Mouse (Mus musculus) CH12.LX (cell line): ENCODE measurements at regions not wholly inside any gene's neighbourhood (a gene's known extent, or its start where the extent isn't known, plus 50 kb on each side); places are given as distances from the start of the nearest gene placed in this dataset.

Experiments
- DNase-seq: peaks from one replicate; pipeline ENCODE4 v3.0.0-alpha.2; 2013; ENCODE audit errors: extremely low read depth
- H3K27ac ChIP-seq: 2 replicates; pipeline ENCODE4 v1.5.1; 2012; ENCODE audit warnings: low read depth, mild to moderate bottlenecking, control low read depth, moderate library complexity; ENCODE audit not compliant: insufficient read depth
- H3K27me3 ChIP-seq: replicated peaks from 2 replicates; pipeline ENCODE3; 2012; ENCODE audit warnings: inconsistent platforms
- H3K36me3 ChIP-seq, 2 experiments: replicated peaks in 1 of 2; 2 replicates each; pipeline versions ENCODE3 to v1.6.1; 2012; ENCODE audit warnings: inconsistent platforms in 1 of 2, low read length in 1 of 2, mild to moderate bottlenecking in 1 of 2, mixed read lengths in 1 of 2, moderate library complexity in 1 of 2; ENCODE audit not compliant: control insufficient read depth in 1 of 2, insufficient read depth in 1 of 2
- H3K4me1 ChIP-seq, 2 experiments: 2 replicates each; pipeline ENCODE4 v1.6.1; 2012; ENCODE audit warnings: inconsistent platforms in 1 of 2, moderate library complexity in 1 of 2; ENCODE audit not compliant: insufficient read depth in 2 of 2, control insufficient read depth in 1 of 2
- H3K4me2 ChIP-seq: 2 replicates; pipeline ENCODE4 v1.6.1; 2012; ENCODE audit warnings: low read depth, mild to moderate bottlenecking, control low read depth; ENCODE audit not compliant: poor library complexity, insufficient read depth, severe bottlenecking
- H3K4me3 ChIP-seq, 3 experiments: fragments of 150-350 bp in 1 of 3; sonication (generic) in 1 of 3; replicated peaks in 1 of 3; 2 replicates each; pipeline versions ENCODE3 to v1.5.1; 2011 to 2012; ENCODE audit warnings: low read depth in 2 of 3, low read length in 2 of 3, mild to moderate bottlenecking in 2 of 3, moderate library complexity in 2 of 3, control low read depth in 1 of 3, improper control_type of control experiment in 1 of 3, inconsistent platforms in 1 of 3, mixed read lengths in 1 of 3; ENCODE audit not compliant: poor library complexity in 1 of 3
- H3K79me2 ChIP-seq: replicated peaks from 2 replicates; pipeline ENCODE4 v1.6.1; 2012; ENCODE audit warnings: mild to moderate bottlenecking, moderate library complexity; ENCODE audit not compliant: control insufficient read depth, poor library complexity, insufficient read depth, severe bottlenecking; ENCODE audit errors: extremely low read depth
- H3K9ac ChIP-seq: 2 replicates; pipeline ENCODE4 v1.6.1; 2012; ENCODE audit warnings: low read depth, mild to moderate bottlenecking, control low read depth, moderate library complexity; ENCODE audit not compliant: insufficient read depth
- H3K9me3 ChIP-seq: replicated peaks from 2 replicates; pipeline ENCODE3; 2012; ENCODE audit warnings: low read length, inconsistent platforms, mixed read lengths
- BHLHE40 ChIP-seq: IDR thresholded peaks from 2 replicates; pipeline ENCODE4 v1.6.1; 2011; ENCODE audit warnings: mild to moderate bottlenecking, low read depth, low read length, improper control_type of control experiment
- CHD1 ChIP-seq: IDR thresholded peaks from 2 replicates; pipeline ENCODE4 v1.6.1; 2012; ENCODE audit warnings: low read depth, low read length, improper control_type of control experiment, inconsistent platforms
- CHD2 ChIP-seq: IDR thresholded peaks from 2 replicates; pipeline ENCODE4 v1.6.1; 2011; ENCODE audit warnings: low read length, improper control_type of control experiment
- CTCF ChIP-seq, 2 experiments: IDR thresholded peaks in 1 of 2; conservative IDR thresholded peaks in 1 of 2; 2 replicates each; pipeline ENCODE4 v1.5.1; 2011 to 2012; ENCODE audit warnings: low read depth in 2 of 2, low read length in 2 of 2, improper control_type of control experiment in 1 of 2, inconsistent platforms in 1 of 2, mild to moderate bottlenecking in 1 of 2, moderate library complexity in 1 of 2
- E2F4 ChIP-seq: IDR thresholded peaks from 2 replicates; pipeline ENCODE4 v1.6.1; 2011; ENCODE audit warnings: low read depth, low read length, improper control_type of control experiment; ENCODE audit not compliant: insufficient replicate concordance
- ELF1 ChIP-seq: IDR thresholded peaks from 2 replicates; pipeline ENCODE4 v1.6.1; 2014; ENCODE audit warnings: low read depth, mild to moderate bottlenecking, inconsistent platforms, low read length, improper control_type of control experiment
- EP300 ChIP-seq: IDR thresholded peaks from 2 replicates; pipeline ENCODE4 v1.6.1; 2011; ENCODE audit warnings: low read length, improper control_type of control experiment
- ETS1 ChIP-seq: conservative IDR thresholded peaks from 2 replicates; pipeline ENCODE4 v1.6.1; 2012; ENCODE audit warnings: low read depth, mild to moderate bottlenecking, inconsistent platforms, low read length, improper control_type of control experiment, moderate library complexity
- GABPA ChIP-seq: IDR thresholded peaks from 2 replicates; pipeline ENCODE4 v1.6.1; 2012; ENCODE audit warnings: low read depth, low read length, improper control_type of control experiment, inconsistent platforms; ENCODE audit not compliant: insufficient replicate concordance
- HCFC1 ChIP-seq: IDR thresholded peaks from 2 replicates; pipeline ENCODE4 v1.6.1; 2012; ENCODE audit warnings: low read depth, mild to moderate bottlenecking, inconsistent platforms, low read length, improper control_type of control experiment
- JUN ChIP-seq: IDR thresholded peaks from 2 replicates; pipeline ENCODE4 v1.6.1; 2011; ENCODE audit warnings: low read depth, mild to moderate bottlenecking, low read length, improper control_type of control experiment, moderate library complexity; ENCODE audit not compliant: insufficient read depth
- MAFK ChIP-seq: IDR thresholded peaks from 2 replicates; pipeline ENCODE4 v1.6.1; 2011; ENCODE audit warnings: low read length, improper control_type of control experiment; ENCODE audit not compliant: insufficient replicate concordance
- MAX ChIP-seq: IDR thresholded peaks from 2 replicates; pipeline ENCODE4 v1.6.1; 2011; ENCODE audit warnings: low read length, improper control_type of control experiment
- MAZ ChIP-seq: IDR thresholded peaks from 2 replicates; pipeline ENCODE4 v1.6.1; 2012; ENCODE audit warnings: low read depth, mild to moderate bottlenecking, inconsistent platforms, low read length, improper control_type of control experiment, moderate library complexity
- MEF2A ChIP-seq: IDR thresholded peaks from 2 replicates; pipeline ENCODE4 v1.6.1; 2014; ENCODE audit warnings: low read depth, mild to moderate bottlenecking, inconsistent platforms, low read length, improper control_type of control experiment, borderline replicate concordance
- MYC ChIP-seq: IDR thresholded peaks from 2 replicates; pipeline ENCODE4 v1.6.1; 2011; ENCODE audit warnings: low read depth, mild to moderate bottlenecking, improper control_type of control experiment, low read length
- NELFE ChIP-seq: IDR thresholded peaks from 2 replicates; pipeline ENCODE4 v1.6.1; 2011; ENCODE audit warnings: low read depth, low read length, improper control_type of control experiment
- NRF1 ChIP-seq: IDR thresholded peaks from 2 replicates; pipeline ENCODE4 v1.6.1; 2014; ENCODE audit warnings: low read depth, mild to moderate bottlenecking, inconsistent platforms, low read length, improper control_type of control experiment, moderate library complexity
- PAX5 ChIP-seq: IDR thresholded peaks from 2 replicates; pipeline ENCODE4 v1.6.1; 2012; ENCODE audit warnings: low read length, inconsistent platforms, mixed read lengths
- POLR2A ChIP-seq: IDR thresholded peaks from 2 replicates; pipeline ENCODE4 v1.6.1; 2011; ENCODE audit warnings: low read depth, mild to moderate bottlenecking, improper control_type of control experiment, low read length
- POLR2AphosphoS2 ChIP-seq: IDR thresholded peaks from 2 replicates; pipeline ENCODE4 v1.6.1; 2011; ENCODE audit warnings: low read depth, low read length, improper control_type of control experiment
- RAD21 ChIP-seq: IDR thresholded peaks from 2 replicates; pipeline ENCODE4 v1.6.1; 2011; ENCODE audit warnings: low read depth, mild to moderate bottlenecking, low read length, improper control_type of control experiment, moderate library complexity
- SIN3A ChIP-seq: IDR thresholded peaks from 2 replicates; pipeline ENCODE4 v1.6.1; 2012; ENCODE audit warnings: low read length, improper control_type of control experiment, inconsistent platforms
- SMC3 ChIP-seq: IDR thresholded peaks from 2 replicates; pipeline ENCODE4 v1.6.1; 2011; ENCODE audit warnings: low read depth, low read length, improper control_type of control experiment
- TBP ChIP-seq: conservative IDR thresholded peaks from 2 replicates; pipeline ENCODE4 v1.6.1; 2011; ENCODE audit warnings: low read depth, low read length, improper control_type of control experiment
- TCF12 ChIP-seq: IDR thresholded peaks from 2 replicates; pipeline ENCODE4 v1.6.1; 2014; ENCODE audit warnings: low read depth, mild to moderate bottlenecking, inconsistent platforms, low read length, improper control_type of control experiment
- UBTF ChIP-seq: IDR thresholded peaks from 2 replicates; pipeline ENCODE4 v1.6.1; 2012; ENCODE audit warnings: low read depth, mild to moderate bottlenecking, inconsistent platforms, low read length, improper control_type of control experiment, moderate library complexity
- USF1 ChIP-seq: IDR thresholded peaks from 2 replicates; pipeline ENCODE4 v1.6.1; 2014; ENCODE audit warnings: low read depth, mild to moderate bottlenecking, inconsistent platforms, low read length, improper control_type of control experiment
- ZC3H11A ChIP-seq: IDR thresholded peaks from 2 replicates; pipeline ENCODE4 v1.6.1; 2012; ENCODE audit warnings: low read depth, mild to moderate bottlenecking, inconsistent platforms, low read length, improper control_type of control experiment
- ZKSCAN1 ChIP-seq: IDR thresholded peaks from 2 replicates; pipeline ENCODE4 v1.6.1; 2012; ENCODE audit warnings: low read depth, inconsistent platforms, low read length, improper control_type of control experiment, borderline replicate concordance
- ZMIZ1 ChIP-seq: IDR thresholded peaks from 2 replicates; pipeline ENCODE4 v1.6.1; 2012; ENCODE audit warnings: low read depth, mild to moderate bottlenecking, inconsistent platforms, low read length, improper control_type of control experiment
- ZNF384 ChIP-seq: IDR thresholded peaks from 2 replicates; pipeline ENCODE4 v1.6.1; 2012; ENCODE audit warnings: low read depth, low read length, improper control_type of control experiment, inconsistent platforms
- dilution Hi-C: fragments of 300-500 bp; cut with MboI; formaldehyde crosslinking; loops from 2 replicates; pipeline ENCODE4 v1.14.3; 2020; ENCODE audit warnings: low sequenced_read_pairs; ENCODE audit not compliant: extremely low pct_unique_long_range_greater_than_20kb, extremely low pct_ligation_motif_present
- in situ Hi-C: fragments of 300-500 bp; cut with MboI; formaldehyde crosslinking; loops from 3 replicates; pipeline ENCODE4 v1.14.3; 2019; ENCODE audit warnings: low sequenced_read_pairs, low pct_ligation_motif_present, low pct_unique_long_range_greater_than_20kb, mixed read lengths

- Histone ChIP-seq H3K4me1 (no peaks in the 10 kb centered on the region), H3K4me2 (no peak overlapping the region), H3K36me3 (no peaks in the 10 kb centered on the region), H3K9me3 (peaks cover 5% of the 10 kb centered on the region), H3K79me2 (no peaks in the 10 kb centered on the region), H3K9ac (no peak overlapping the region), H3K27me3 (peaks cover 43% of the 10 kb centered on the region), H3K27ac (no peak overlapping the region), H3K4me3 (no peak overlapping the region)
- in situ Hi-C loops (no loop called here), dilution Hi-C loops (no loop called here)
- no peak for DNase-seq
- TF ChIP-seq MAZ (no peak), NELFE (no peak), ZKSCAN1 (no peak), BHLHE40 (no peak), ZMIZ1 (no peak), SIN3A (no peak), TCF12 (no peak), MAFK (no peak), TBP (no peak), GABPA (no peak), MEF2A (no peak), USF1 (no peak), MAX (no peak)
Observed at GRCm38 (mm10) chr11:52519877-52520276, 123.6 kb downstream of the 9530068E07Rik start.

DNA sequence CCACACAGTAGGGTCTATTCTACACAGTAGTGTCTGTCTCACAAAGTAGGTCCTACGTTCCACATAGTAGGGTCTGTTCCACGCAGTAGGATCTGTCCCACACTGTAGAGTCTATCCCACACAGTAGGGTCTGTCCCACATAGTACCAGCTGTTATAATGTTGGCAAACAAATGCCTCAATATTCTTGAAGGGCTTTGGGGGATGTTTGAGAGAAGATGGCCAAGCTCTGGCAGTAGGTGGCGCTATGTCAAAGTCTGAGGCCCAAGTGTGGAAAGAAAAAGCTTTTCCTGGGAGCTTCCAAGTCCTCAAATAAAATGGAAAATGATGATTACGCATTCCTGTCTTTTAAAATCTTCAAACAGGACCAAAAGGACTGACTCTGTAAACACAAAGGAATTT, 125.7 kb downstream of the 9530068E07Rik start:
- Histone ChIP-seq H3K4me1 (no peaks in the 10 kb centered on the region), H3K27me3 (peaks cover 32% of the 10 kb centered on the region), H3K79me2 (no peaks in the 10 kb centered on the region), H3K4me3 (no peak overlapping the region), H3K9ac (no peak overlapping the region), H3K9me3 (peaks cover 5% of the 10 kb centered on the region), H3K36me3 (no peaks in the 10 kb centered on the region), H3K27ac (no peak overlapping the region), H3K4me2 (no peak overlapping the region)
- in situ Hi-C loops, result no loop called here
- peak; percentile 23 for DNase-seq
- no peak for TF ChIP-seq CHD2
- no peak for TF ChIP-seq MAZ
- TF ChIP-seq ZMIZ1, result no peak
- TF ChIP-seq MAX, result no peak
- TF ChIP-seq POLR2A, result no peak
- peak; percentile 79 for TF ChIP-seq ZKSCAN1
- TF ChIP-seq RAD21, result peak; percentile 56
- TF ChIP-seq E2F4, result no peak
- no peak for TF ChIP-seq ELF1
- no peak for TF ChIP-seq MAFK
- TF ChIP-seq MYC, result no peak
- no peak for TF ChIP-seq UBTF
- no peak for TF ChIP-seq ZNF384
- no peak for TF ChIP-seq HCFC1
- TF ChIP-seq ETS1, result no peak
- TF ChIP-seq TCF12, result no peak
- TF ChIP-seq POLR2AphosphoS2, result no peak
- no peak for TF ChIP-seq TBP
- no peak for TF ChIP-seq CHD1
- no peak for TF ChIP-seq NELFE
- TF ChIP-seq GABPA, result no peak
- TF ChIP-seq PAX5, result no peak
- TF ChIP-seq MEF2A, result no peak
- TF ChIP-seq USF1, result no peak
- peak; percentile 46 for TF ChIP-seq SMC3
- peak; percentile 45 to 73 for TF ChIP-seq CTCF (conservative IDR thresholded peaks at IDR 0.05 in 1 of 2, IDR thresholded peaks at IDR 0.05 in 1 of 2; ENCODE audit: low read depth in 2 of 2, low read length in 2 of 2)
- TF ChIP-seq BHLHE40, result no peak
- no peak for TF ChIP-seq JUN
- no peak for TF ChIP-seq EP300
- TF ChIP-seq NRF1, result no peak
- no peak for TF ChIP-seq ZC3H11A
- dilution Hi-C loops, result no loop called here
